Mouse (Mus musculus) retina, postnatal 7 days (tissue): Measurements from ENCODE around the gene Palm.
"Not testable (repeated sequence)": the region's sequence is repeated elsewhere in the genome, so short reads cannot be mapped to it uniquely, and the experiment has no call there.

Experiments
- DNase-seq: peaks from one replicate; pipeline ENCODE4 v3.0.0-alpha.2; 2012; ENCODE audit warnings: low read depth, low spot score

The Palm gene

DNA sequence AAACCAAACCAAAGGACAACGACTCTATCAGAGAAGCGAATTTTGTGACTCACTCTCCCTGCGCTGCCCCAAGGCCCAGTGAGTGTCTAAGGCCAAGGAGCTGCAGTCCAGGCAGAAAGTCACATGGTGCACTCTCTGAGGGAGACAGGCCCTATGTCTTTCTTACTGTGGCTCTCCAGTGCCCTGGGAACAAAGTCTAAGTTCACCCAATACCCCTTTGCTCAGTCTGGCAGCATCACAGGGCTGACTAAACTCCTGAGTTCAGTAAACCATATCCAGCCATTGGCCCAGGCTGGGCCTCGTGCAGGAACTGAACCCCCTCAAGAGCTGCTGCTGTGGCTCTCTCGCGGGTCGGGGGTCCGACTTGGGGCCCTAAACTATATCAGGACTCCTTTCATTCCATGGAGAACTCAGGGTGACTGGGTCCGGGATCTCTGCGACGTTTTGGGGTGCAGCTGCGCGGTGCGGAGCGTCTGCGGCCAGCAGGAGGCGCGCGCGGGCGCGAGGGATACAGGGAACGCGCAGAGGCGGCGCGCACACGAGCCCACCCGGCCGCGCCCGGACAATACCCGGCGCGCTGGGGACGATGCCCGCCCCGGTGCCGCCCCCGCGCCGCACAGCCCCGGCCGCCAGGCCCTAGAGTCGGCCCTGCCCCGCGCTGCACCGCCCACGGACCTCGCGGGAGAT, at the start of gene Palm:
Gene Palm (plus strand): TSS at position 522 of the 687 bp plus-strand sequence.
- DNase-seq = peak; percentile 60

DNA sequence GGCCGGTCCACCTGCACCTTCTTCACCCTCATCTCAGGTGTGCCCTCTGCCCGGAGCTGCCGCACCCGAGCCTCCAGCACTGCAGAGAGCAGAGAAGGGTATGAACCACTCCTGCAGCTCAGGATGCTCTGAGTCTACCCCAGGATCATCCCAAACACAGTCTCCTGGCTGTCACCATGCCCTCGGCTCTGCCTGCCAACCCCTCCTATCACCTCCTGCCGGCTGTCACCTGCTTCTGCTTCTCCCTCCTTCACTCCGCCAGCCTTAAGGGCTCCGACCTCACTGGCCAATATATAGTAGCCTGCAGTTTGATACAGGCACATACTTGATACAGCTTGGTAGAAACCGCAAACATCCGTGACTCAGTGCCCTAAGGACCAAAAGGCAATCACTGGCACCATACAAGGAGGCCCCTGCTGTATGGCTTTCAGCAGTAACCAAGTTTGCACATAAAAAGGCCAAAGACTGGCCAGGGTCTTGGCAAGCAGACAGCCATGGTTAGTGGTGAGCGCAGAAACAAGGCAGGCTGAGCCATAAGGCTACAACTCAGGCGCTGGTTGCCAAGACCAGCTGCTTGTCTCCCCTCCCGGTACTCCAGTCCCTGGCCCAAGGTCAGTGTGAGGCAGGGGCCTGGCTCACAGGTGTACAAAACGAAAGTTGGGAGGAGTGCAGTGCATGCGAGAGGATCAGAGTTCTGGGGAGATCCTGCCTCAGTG, 49.6 kb upstream of the Palm start:
- DNase-seq = no peak

DNA sequence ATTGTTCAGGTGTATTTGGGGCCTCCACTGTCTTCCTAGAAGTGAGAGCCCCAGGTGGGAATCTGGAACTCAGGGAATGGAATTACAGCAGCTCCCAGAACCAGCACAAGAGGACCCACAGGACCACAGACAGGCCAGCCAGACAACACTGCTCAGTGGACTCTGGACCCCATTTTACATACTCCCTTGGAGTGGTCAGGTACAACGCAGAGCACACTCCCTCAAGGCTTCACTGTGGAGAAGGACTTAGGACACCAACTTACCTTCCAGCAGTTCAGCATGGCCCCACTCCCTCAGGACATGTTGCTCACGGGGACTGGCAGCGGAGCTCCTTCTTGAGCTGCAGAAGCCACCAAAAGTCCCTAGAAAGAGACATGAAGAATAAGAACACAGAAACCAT, 48.0 kb upstream of the Palm start:
- no peak for DNase-seq

DNA sequence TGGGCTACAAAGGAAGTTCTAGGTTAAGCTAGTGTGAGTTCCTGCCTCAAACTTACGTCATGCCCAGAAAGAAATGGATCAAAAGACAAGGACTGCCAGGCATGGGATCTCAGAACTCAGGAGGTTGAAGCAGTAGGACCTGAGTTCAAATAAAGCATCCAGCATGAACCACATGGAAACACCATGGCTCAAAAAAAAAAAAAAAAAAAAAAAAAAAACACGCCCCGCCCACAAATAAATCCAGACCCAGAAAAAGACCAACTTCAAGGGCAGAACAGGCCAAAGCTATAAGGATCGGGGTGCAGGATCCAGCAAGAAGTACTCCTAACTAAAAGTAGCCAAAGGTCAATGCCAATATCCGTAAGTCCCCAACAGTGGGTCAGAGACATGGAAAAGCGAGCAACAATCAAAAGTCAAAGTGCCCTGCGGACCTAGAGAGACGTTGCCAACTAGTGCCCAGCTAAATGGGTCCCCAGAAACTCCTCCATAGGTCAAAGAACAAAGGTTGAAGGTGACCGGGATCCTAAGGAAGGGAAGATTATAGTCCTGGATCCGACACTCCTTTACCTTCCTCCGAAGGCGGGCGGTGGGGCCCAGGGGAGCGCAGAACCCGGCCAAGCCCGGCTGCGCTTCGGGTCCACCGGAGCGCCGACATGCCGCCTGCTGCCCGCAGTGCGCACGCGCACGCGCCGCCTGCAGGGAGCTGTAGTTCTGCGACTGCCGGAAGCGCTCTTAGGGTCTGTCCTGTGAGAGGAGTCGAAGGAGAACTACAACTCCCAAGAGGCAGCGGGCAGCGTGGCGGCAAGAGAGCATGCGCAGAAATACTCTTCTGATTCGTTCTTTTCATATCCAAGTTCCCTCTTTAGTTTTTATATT, 47.2 kb upstream of the Palm start, which contains the start of gene Polrmt:
Gene Polrmt (minus strand): TSS at position 684 of the 876 bp plus-strand sequence.
- DNase-seq = peak; percentile 92

DNA sequence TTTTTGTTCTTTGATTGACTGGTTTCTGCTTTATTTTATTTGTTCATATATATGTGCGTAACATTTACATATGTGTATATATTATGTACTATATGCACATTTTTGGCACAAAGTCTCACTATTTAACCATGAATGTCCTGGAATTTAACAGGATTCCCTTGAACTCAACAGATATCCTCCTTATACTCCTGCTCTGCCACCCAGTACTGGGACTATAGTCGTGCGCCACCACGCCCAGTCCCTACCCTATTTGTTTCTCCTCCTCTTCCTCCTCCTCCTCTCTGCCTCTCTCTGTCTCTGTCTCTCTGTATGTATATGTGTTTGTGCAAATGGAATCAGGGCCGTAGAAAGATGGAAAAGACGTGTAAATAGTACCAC, 46.6 kb upstream of the Palm start:
- DNase-seq = no peak

DNA sequence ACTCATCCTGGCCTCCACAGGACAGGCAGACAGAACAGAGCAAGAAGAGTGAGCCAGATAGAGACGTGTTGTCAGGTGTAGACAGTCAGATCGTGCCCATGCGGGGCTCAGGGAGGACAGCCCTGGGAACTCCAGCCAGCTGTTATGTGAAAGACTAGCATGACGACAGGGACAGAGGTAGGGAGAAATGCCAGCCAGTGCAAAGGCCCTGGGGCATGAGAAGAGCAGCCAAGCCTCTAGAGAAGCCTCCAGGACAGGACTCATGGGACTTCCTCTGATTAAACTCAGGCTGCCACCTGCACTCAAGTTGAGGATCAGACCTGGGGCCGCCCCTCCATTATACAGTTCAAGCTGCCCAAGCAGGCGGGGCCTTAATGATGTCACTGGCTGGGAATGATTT, 44.9 kb upstream of the Palm start:
- no peak for DNase-seq

DNA sequence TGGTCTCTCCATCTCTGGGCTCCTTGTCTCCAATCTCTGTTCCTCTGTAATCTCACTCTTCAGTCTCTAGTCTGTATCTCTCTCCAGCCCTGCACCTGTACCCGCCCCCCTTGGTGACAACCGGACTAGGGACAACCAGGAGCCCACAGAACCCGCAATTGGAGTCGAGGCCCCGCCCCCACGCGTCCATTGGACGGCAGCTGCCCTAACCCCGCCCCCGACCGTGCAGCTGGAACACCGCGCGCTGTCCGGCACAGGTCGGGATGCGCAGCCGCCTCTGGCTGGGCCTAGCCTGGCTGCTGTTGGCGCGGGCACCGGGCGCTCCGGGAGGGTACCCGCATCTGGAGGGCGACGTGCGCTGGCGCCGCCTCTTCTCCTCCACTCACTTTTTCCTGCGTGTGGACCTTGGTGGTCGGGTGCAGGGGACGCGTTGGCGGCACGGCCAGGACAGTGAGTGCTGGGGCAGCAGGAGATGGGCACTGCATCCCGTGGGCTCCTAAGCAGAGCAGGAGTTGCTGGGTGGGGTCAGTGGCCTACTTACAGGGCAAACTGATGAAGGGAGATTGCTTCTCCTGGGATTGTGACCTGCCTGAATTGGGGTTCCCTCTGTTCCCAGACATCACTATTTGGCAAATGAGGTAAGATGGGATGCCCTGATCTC, 38.4 kb upstream of the Palm start, which contains the start of gene Fgf22:
Gene Fgf22 (plus strand): TSS at position 221 of the 661 bp plus-strand sequence.
- peak; percentile 52 for DNase-seq

DNA sequence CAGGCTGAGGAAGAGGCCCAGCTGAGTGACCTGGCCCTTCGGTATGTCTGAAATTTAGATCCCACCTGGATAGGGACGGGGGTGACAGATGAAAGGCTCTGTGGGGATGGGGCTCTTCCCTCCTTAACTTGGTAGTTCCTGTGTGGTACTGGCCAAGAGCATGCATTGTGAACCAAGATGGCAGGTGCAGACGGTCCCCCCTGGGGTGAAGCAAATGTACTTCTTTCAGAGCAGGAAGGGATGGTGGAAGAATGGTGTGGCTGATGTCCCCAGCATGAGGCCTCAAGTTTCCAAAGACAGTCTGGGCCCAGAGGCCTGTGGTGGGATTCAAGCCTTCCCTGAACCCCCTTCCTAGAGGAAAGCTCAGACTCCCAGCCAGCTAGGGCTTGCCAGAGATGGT, 37.5 kb upstream of the Palm start:
- DNase-seq = no peak

DNA sequence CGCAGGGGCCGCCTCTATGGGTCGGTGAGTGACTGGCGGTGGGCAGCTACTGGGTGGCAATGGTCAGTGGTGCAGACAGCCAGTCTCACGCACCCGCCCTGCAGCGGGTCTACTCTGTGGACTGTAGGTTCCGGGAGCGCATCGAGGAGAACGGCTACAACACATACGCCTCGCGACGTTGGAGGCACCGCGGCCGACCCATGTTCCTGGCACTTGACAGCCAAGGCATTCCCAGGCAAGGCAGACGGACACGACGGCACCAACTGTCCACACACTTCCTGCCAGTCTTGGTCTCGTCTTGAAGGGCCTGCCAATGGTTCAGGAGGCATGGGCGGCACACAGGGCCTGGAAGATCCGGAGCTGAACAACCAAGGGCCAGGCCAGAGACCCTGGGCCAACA, 36.7 kb upstream of the Palm start:
- DNase-seq = no peak

DNA sequence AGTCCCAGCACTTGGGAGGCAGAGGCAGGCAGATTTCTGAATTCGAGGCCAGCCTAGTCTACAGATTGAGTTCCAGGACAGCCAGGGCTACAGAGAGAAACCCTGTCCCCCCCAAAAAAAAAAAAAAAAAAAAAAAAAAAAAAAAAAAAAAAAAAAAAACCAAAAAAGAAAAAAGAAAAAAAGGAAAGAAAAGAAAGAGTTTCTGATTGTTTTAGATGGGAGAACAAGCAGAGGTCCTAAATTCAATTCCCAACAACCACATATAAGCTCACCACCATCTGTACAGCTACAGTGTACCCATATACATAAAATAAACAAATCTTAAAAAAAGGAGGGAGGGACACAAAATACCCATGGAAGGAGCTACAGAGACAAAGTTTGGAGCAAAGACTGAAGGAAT, 33.7 kb upstream of the Palm start:
- not testable (repeated sequence) for DNase-seq

DNA sequence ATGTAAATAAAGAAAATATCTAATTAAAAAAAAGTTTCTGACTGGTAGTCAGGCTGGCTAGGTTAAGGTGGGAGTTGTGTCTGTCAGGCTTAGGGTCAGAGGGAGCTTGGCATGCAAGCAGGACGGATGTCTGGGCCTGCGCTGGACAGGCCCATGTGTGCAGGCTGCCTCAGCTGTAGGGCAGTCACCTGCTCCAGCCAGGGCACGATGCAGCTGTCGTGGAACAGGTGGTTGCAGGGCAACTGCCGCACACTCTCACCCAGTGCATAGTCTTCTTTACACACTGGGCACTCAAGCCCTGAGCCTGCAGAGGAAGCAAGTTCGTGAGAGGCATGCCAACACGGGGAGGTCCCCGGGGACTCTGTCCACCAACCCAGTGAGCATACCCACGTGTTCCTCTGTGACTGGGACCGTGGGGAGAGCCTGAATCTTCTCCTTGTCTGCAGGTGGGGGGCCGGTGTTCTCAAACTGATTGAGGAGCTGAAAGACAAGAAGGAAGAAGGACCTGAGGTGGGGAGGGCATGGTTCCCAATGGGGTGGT, 32.7 kb upstream of the Palm start:
- DNase-seq = no peak

DNA sequence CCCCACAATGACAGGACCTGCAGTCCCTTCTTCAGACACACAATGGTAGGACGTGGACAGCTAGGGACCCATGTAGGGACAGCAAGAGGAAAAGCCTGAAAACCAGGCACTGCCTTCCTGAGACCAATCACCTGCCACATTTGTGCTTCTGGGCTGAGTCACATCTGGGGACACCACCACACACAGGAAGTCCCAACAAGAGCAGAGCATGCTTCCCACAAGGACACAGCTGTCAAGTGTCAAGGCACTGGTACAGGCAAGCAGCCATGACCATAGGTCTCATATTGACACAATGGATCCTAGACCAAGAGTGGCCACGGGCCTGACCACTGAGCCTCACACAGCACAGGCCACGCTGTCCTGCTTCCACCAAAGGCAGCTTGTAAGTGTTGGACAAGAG, 30.5 kb upstream of the Palm start:
- no peak for DNase-seq

DNA sequence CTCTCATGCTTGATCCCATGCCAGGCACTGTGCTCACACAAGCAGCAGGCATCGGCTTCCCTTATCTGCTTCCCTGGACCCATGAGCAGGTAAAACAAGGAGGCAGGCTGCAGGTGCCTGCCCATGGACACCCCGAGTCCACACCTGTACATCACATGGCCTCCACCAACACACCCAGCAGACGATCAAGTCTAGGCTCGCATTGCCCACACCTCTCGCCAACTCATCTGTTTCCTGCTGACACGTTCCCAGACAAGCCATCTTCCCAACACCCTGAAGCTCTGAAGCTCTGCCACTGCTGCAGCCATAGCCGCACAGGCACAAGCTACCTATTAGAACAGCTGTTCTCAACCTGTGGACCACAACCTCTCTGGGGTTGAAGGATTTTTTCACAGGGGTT, 29.1 kb upstream of the Palm start:
- DNase-seq = no peak

DNA sequence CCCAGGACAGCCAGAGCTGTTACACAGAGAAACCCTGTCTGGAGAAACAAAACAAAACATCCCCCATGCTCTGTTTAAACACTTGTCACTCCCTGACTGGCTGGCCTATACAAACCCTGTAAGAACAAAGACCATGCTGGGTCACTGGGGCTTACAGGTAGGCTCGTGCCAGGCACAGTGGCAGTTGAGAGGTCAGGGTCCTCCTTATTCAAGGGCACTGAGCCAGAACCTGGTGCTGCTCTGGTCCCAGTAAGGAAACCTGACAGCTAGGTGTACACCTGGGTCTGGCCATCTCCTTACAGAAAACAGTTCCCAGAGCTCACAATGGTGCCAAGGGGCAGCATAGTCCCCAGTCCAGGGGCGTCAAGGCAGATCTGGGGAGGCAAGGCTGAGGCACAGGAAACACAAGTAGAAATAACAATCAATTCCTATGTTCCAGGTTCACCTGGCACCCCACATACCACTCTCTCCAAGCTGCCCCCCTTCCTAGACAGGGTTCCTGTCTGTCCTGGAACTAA, 28.1 kb upstream of the Palm start:
- DNase-seq = no peak

DNA sequence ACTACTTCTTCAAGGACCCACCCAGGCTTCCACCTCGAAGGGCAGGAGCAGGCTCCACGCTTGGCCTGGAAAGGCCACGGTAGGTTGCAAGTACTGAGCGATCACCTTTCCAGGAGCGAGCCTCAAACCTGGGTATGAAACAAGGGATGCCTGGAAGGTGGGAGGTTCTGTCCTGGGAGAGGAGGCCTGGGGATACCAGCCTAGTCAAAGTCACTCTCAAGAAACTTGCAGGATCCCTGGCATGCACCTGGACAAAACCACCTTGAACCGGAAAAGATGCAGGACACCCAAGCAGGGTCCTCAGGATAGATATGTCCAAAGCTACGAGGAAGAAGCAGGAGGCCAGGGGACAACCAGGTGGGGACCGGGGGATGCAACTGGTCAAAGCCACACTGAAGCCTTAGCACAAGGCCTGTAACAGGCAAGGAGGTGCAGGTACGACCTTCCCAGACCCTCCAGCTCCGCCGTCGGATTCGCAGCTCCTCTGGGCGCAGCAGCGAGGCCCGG, 27.3 kb upstream of the Palm start:
- no peak for DNase-seq

DNA sequence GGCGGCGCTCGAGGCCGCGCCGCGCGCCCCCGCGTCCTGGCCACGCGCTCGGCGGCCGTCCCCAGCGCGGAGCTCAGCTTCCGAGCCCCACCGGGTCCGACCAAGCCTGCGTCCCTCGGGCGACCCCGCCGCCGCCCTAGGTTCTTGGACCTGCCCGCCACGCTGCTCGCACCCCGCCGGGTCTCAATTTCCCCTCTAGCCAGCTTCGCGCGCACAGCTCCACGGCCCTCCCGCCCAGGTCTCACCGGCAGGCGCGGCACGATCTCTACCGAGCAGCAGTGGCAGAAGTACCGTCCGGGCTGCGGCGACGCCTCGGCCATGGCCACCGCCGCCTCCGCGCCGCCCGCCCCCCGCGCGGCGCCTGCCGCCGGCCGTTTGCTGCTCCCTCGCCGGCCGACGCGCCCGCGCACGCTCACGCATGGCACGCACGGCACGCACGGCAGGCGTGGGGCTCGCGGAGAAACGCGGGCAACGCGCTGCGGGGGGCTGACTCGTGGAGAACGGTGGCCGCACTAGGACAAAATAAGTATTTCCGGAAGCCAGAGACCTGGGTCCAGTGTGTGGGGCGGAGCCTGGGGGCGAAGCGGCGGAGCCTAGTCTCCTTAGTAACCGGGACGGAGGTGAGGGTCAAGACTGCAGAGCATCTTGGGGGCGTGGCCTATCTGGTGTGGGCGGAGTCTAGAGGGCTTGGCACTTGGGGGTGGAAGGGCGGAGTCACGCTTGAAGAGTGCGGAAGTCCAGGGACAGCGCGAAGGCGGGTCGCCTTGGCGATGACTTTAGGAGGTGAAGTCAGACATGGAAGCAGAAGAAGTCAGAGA, 26.7 kb upstream of the Palm start, which contains the start of gene Rnf126:
Gene Rnf126 (minus strand): TSS at position 445 of the 818 bp plus-strand sequence.
- DNase-seq = peak; percentile 100

DNA sequence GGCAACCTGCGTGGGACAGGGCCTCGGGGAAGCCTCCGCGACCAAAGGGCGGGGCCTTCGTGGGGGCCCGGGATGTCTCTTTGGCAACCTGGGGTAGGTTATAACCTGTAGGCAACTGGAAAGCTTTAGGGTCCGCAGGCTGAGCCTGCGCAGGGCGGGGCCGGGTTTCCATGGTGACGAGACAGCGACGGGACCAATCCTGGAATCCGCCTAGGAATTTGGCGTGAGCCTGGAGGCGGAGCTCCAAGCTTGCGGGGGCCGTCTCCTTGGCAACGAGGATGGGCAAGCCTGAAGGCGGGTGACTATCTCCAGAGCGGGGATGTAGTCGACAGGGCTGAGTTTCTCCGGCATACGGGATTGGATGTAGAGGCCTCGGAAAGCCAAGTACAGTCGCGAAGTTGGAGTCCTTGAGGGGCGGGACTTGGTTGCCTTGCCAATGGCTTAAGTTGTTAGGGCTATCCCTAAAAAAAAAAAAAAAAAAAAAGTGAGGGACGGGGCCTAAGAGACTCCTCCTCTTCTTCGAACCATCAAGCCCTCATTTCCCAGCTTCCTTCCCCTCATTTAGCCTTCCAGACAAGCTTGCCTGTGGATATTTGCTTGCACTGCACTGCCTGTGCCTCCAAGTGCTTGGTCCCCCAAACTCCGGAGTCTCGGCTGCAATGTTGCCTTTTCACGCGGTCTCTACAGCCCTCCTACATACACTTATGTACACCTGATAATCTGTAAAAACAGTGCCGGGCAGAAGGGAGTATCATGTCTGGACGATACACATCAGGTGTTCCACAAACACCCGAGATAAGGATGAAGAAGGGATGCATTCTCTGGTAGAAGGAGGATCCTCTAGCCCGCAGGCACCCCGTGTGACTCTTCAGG, 25.8 kb upstream of the Palm start:
- DNase-seq = peak; percentile 79

DNA sequence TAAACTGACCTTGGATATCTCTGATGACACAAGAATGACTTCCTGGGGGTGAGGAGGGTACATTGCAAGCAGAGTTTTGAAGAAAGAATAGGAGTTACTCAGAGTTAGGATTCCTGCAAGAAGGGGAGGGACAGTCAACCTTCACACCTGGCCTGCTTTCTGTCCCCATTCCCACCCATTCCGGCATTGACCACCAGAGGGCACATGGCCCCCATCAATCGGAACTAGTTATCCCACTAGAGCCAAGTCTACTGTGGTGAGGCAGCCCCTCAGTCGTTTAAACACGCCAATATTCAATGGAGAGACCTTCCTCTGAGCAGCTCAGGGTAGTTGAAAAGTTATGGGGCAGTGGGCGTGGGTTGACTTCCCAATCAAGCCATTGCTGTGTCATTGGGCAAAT, 25.0 kb upstream of the Palm start:
- peak; percentile 57 for DNase-seq

DNA sequence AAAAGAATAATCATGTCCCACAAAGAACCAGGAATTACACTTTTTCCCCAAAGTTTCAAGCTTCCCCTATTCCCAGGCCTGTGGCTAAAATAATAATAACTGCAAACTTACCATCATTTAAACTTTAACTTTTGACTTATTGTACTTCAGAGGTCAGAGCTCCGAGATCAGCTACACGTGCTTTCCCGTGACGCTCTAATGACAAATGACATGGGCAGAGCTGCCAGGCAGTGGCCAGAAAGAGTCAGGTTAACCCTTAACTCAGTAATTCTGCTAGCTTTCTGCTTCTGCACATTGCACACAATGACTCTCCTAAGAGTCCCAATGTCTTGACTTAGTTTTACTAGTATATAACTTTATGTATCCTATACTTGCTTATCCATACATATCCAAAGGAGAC, 24.0 kb upstream of the Palm start:
- DNase-seq = no peak
